Mouse (Mus musculus) frontal cortex, postnatal 25 days (tissue): ENCODE data around the gene Atp6v1g2.

Experiments
- DNase-seq, 2 experiments: peaks; one replicate each; pipeline ENCODE4 v3.0.0; 2022; ENCODE audit warnings: low spot score in 2 of 2

Atp6v1g2 gene

GRCm38 (mm10) chr17:35233114-35233980 lies at the start of gene Atp6v1g2:
Gene Atp6v1g2, plus strand, starts transcription at chr17:35233660.
- DNase-seq = no peak

- DNase-seq = no peak
These were observed 47.5 kb upstream of the Atp6v1g2 start for GRCm38 (mm10) chr17:35185639-35186611.

- no peak for DNase-seq
These were observed 46.8 kb upstream of the Atp6v1g2 start for GRCm38 (mm10) chr17:35186681-35187080.

- DNase-seq = no peak
These were observed 46.1 kb upstream of the Atp6v1g2 start for GRCm38 (mm10) chr17:35187345-35187744.

GRCm38 (mm10) chr17:35187959-35188610 lies 45.4 kb upstream of the Atp6v1g2 start, which contains the start of gene Lst1:
Gene Lst1, minus strand, starts transcription at chr17:35188439.
- no peak for DNase-seq

GRCm38 (mm10) chr17:35189186-35189585 lies 44.3 kb upstream of the Atp6v1g2 start:
- no peak for DNase-seq

- no peak for DNase-seq
These were observed 43.4 kb upstream of the Atp6v1g2 start for GRCm38 (mm10) chr17:35190096-35190495.

- no peak for DNase-seq
These were observed 41.7 kb upstream of the Atp6v1g2 start for GRCm38 (mm10) chr17:35191723-35192122.

- DNase-seq = no peak
These were observed 40.5 kb upstream of the Atp6v1g2 start for GRCm38 (mm10) chr17:35192924-35193323.

- no peak for DNase-seq
These were observed 39.3 kb upstream of the Atp6v1g2 start, which contains the start of gene Ltb for GRCm38 (mm10) chr17:35193881-35194843. Gene Ltb, plus strand, starts transcription at chr17:35194439.

- no peak for DNase-seq
These were observed 38.4 kb upstream of the Atp6v1g2 start for GRCm38 (mm10) chr17:35194844-35195630.

GRCm38 (mm10) chr17:35195631-35196320 lies 37.7 kb upstream of the Atp6v1g2 start:
- peak; percentile 60 to 66 for DNase-seq

GRCm38 (mm10) chr17:35196321-35196641 lies 37.2 kb upstream of the Atp6v1g2 start:
- no peak for DNase-seq

GRCm38 (mm10) chr17:35197126-35197525 lies 36.3 kb upstream of the Atp6v1g2 start:
- no peak for DNase-seq

- no peak for DNase-seq
These were observed 35.4 kb upstream of the Atp6v1g2 start for GRCm38 (mm10) chr17:35198029-35198428.

- no peak for DNase-seq
These were observed 34.5 kb upstream of the Atp6v1g2 start for GRCm38 (mm10) chr17:35198946-35199345.

- no peak for DNase-seq
These were observed 33.1 kb upstream of the Atp6v1g2 start for GRCm38 (mm10) chr17:35200398-35200797.

- DNase-seq = no peak
These were observed 32.3 kb upstream of the Atp6v1g2 start for GRCm38 (mm10) chr17:35201128-35201527.

GRCm38 (mm10) chr17:35201787-35202186 lies 31.7 kb upstream of the Atp6v1g2 start, which contains the start of gene Tnf:
Gene Tnf, minus strand, starts transcription at chr17:35202007.
- DNase-seq = no peak
